Comparison of ENCODE assay signal across 24 mouse cellular contexts in the genomic region with DNA sequence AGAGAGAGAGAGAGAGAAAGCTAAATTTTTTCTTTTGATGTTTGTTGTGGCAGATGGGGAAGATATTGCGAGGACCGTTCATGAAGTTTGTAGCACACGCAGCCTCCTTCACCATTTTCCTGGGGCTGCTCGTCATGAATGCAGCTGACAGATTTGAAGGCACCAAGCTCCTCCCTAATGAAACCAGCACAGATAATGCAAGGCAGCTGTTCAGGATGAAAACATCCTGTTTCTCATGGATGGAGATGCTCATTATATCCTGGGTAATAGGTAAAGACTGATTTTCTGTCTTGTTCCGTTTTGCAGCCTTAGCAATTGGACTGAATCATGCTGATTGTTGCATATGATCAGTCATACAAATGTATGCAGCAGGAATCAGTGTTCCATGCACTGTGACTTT.
DNase-seq lines count a peak whose midpoint lies in the region; ATAC-seq and TF ChIP-seq lines count a peak whose summit lies in the region.
"Had no signal": no experiment of that assay in that cellular context is flagged by ENCODE, and none has a peak within 500 bp of the region (broad histone marks: within the 10 kb centered on the region; RNA-seq: fewer than 3 reads in every experiment).

No protein-coding gene starts in this region.

- peak; percentile 10 for DNase-seq in embryonic facial prominence, embryonic 11.5 days (ENCODE audit: low spot score)
- no peak for DNase-seq in embryonic facial prominence, embryonic 10.5 days (ENCODE audit: low spot score)
- peak; percentile 1 for DNase-seq in forebrain, postnatal 0 days
- no peak for DNase-seq in forebrain, embryonic 11.5 days (ENCODE audit: low spot score)
- DNase-seq in brain, adult 2 months (ENCODE audit: low read depth, low spot score), result peak; percentile 13
- peak; percentile 1 for DNase-seq in naive thymus-derived CD4-positive, alpha-beta T cell, adult 2 months (ENCODE audit: low read depth)
- DNase-seq in cerebellum, adult 11 months, result no peak
- DNase-seq: adrenal gland, adult 8-10 months; adrenal gland, postnatal 36 days; B cell, adult 2 months; cerebellum, adult 2 months; cerebellum, postnatal 10 days; gastrocnemius, postnatal 10 days; heart, adult 18-20 months; heart, postnatal 10 days; heart, postnatal 4 days had no signal

- WGBS in embryonic facial prominence, embryonic 11.5 days, result 74% methylated on average over 5 of the region's 5 CpGs
- WGBS in embryonic facial prominence, embryonic 10.5 days, result 82% methylated on average over 5 of the region's 5 CpGs
- 73% methylated on average over 5 of the region's 5 CpGs for WGBS in forebrain, postnatal 0 days
- 83% methylated on average over 5 of the region's 5 CpGs for WGBS in forebrain, embryonic 11.5 days

- no peak overlapping the region for H3K4me2 ChIP-seq in embryonic facial prominence, embryonic 11.5 days (ENCODE audit: low read depth, low read length)
- no peak overlapping the region for H3K4me2 ChIP-seq in forebrain, postnatal 0 days (ENCODE audit: low read depth)
- no peak overlapping the region for H3K4me2 ChIP-seq in forebrain, embryonic 11.5 days (ENCODE audit: low read depth, low read length, severe bottlenecking)
- H3K4me2 ChIP-seq: embryonic facial prominence, embryonic 12.5 days; hindbrain, embryonic 12.5 days had no signal

- no peak for TF ChIP-seq CTCF in forebrain, postnatal 0 days (IDR thresholded peaks at IDR 0.05; ENCODE audit: low read depth)

- H3K4me3 ChIP-seq in embryonic facial prominence, embryonic 11.5 days (ENCODE audit: low read depth, low read length), result no peak overlapping the region
- no peak overlapping the region for H3K4me3 ChIP-seq in embryonic facial prominence, embryonic 10.5 days
- H3K4me3 ChIP-seq in forebrain, postnatal 0 days (ENCODE audit: low read depth, low read length), result no peak overlapping the region
- no peak overlapping the region for H3K4me3 ChIP-seq in forebrain, embryonic 11.5 days (ENCODE audit: low read depth, low read length)
- H3K4me3 ChIP-seq: embryonic facial prominence, embryonic 12.5 days; heart, embryonic 10.5 days; hindbrain, embryonic 12.5 days had no signal

- H3K4me1 ChIP-seq in embryonic facial prominence, embryonic 11.5 days (ENCODE audit: control insufficient read depth, insufficient read depth, low read length), result no peaks in the 10 kb centered on the region
- H3K4me1 ChIP-seq in embryonic facial prominence, embryonic 10.5 days, result no peaks in the 10 kb centered on the region
- no peaks in the 10 kb centered on the region for H3K4me1 ChIP-seq in forebrain, postnatal 0 days (ENCODE audit: insufficient read depth)
- H3K4me1 ChIP-seq in forebrain, embryonic 11.5 days (replicated peaks; ENCODE audit: control insufficient read depth, insufficient read depth, low read length), result no peaks in the 10 kb centered on the region
- H3K4me1 ChIP-seq: embryonic facial prominence, embryonic 12.5 days; heart, embryonic 10.5 days; hindbrain, embryonic 12.5 days had no signal

- ATAC-seq in embryonic facial prominence, embryonic 11.5 days (replicated peaks; ENCODE audit: insufficient number of reproducible peaks, low FRiP score, low TSS enrichment, low read depth), result no peak
- ATAC-seq in forebrain, postnatal 0 days, result peak; percentile 70
- no peak for ATAC-seq in forebrain, embryonic 11.5 days (replicated peaks; ENCODE audit: low FRiP score)
- ATAC-seq: CD4-positive, CD25-positive, alpha-beta regulatory T cell, adult 4 months; hindbrain, embryonic 16.5 days; inflammation-experienced regulatory T-cells, adult 6 months; intestine, postnatal 0 days had no signal

- no peak overlapping the region for H3K27ac ChIP-seq in embryonic facial prominence, embryonic 11.5 days (replicated peaks; ENCODE audit: low read depth, low read length)
- H3K27ac ChIP-seq in embryonic facial prominence, embryonic 10.5 days (replicated peaks), result no peak overlapping the region
- H3K27ac ChIP-seq in forebrain, postnatal 0 days (ENCODE audit: low read depth, low read length), result no peak overlapping the region
- no peak overlapping the region for H3K27ac ChIP-seq in forebrain, embryonic 11.5 days (ENCODE audit: low read depth, low read length)
- H3K27ac ChIP-seq: embryonic facial prominence, embryonic 12.5 days; heart, embryonic 10.5 days; hindbrain, embryonic 12.5 days had no signal

- H3K27me3 ChIP-seq in embryonic facial prominence, embryonic 11.5 days (ENCODE audit: control insufficient read depth, insufficient read depth, low read length), result no peaks in the 10 kb centered on the region
- no peaks in the 10 kb centered on the region for H3K27me3 ChIP-seq in embryonic facial prominence, embryonic 10.5 days (replicated peaks; ENCODE audit: low read depth, poor library complexity, severe bottlenecking)
- H3K27me3 ChIP-seq in forebrain, postnatal 0 days (ENCODE audit: insufficient read depth, low read length), result no peaks in the 10 kb centered on the region
- H3K27me3 ChIP-seq in forebrain, embryonic 11.5 days (ENCODE audit: control insufficient read depth, insufficient read depth, low read length), result no peaks in the 10 kb centered on the region
- H3K27me3 ChIP-seq: embryonic facial prominence, embryonic 12.5 days; hindbrain, embryonic 12.5 days had no signal

- no peak overlapping the region for H3K9ac ChIP-seq in embryonic facial prominence, embryonic 11.5 days (replicated peaks; ENCODE audit: low read length)
- no peak overlapping the region for H3K9ac ChIP-seq in forebrain, postnatal 0 days
- H3K9ac ChIP-seq in forebrain, embryonic 11.5 days (ENCODE audit: low read length), result no peak overlapping the region
- H3K9ac ChIP-seq: embryonic facial prominence, embryonic 12.5 days; hindbrain, embryonic 12.5 days had no signal

- no peaks in the 10 kb centered on the region for H3K36me3 ChIP-seq in embryonic facial prominence, embryonic 11.5 days (replicated peaks; ENCODE audit: control insufficient read depth, insufficient read depth, low read depth, low read length)
- H3K36me3 ChIP-seq in embryonic facial prominence, embryonic 10.5 days (replicated peaks), result no peaks in the 10 kb centered on the region
- no peaks in the 10 kb centered on the region for H3K36me3 ChIP-seq in forebrain, postnatal 0 days (ENCODE audit: insufficient read depth)
- no peaks in the 10 kb centered on the region for H3K36me3 ChIP-seq in forebrain, embryonic 11.5 days (ENCODE audit: control insufficient read depth, insufficient read depth, low read length)
- H3K36me3 ChIP-seq: embryonic facial prominence, embryonic 12.5 days; G1E; heart, embryonic 10.5 days; hindbrain, embryonic 12.5 days had no signal

- no peaks in the 10 kb centered on the region for H3K9me3 ChIP-seq in embryonic facial prominence, embryonic 11.5 days (replicated peaks; ENCODE audit: control insufficient read depth, low read length)
- no peaks in the 10 kb centered on the region for H3K9me3 ChIP-seq in embryonic facial prominence, embryonic 10.5 days
- no peaks in the 10 kb centered on the region for H3K9me3 ChIP-seq in forebrain, postnatal 0 days (ENCODE audit: low read length)
- H3K9me3 ChIP-seq in forebrain, embryonic 11.5 days (ENCODE audit: control insufficient read depth, low read length), result no peaks in the 10 kb centered on the region
- H3K9me3 ChIP-seq: embryonic facial prominence, embryonic 12.5 days; G1E; heart, embryonic 10.5 days; hindbrain, embryonic 12.5 days had no signal

Comparison
In these comparisons a context has a peak if more than half of its experiments do, and no peak if none do; other contexts are left out.
1. DNase-seq: peak in embryonic facial prominence, embryonic 11.5 days (single experiment), forebrain, postnatal 0 days (single experiment), brain, adult 2 months (single experiment) and naive thymus-derived CD4-positive, alpha-beta T cell, adult 2 months (single experiment); none in embryonic facial prominence, embryonic 10.5 days (single experiment), forebrain, embryonic 11.5 days (single experiment) and cerebellum, adult 11 months (single experiment).